Mouse (Mus musculus): ENCODE results near the gene Ermp1. TPM values are rescaled to one million over a fixed set of nuclear protein-coding genes. Genes with fewer than 3 reads are reported as not detected.

Gene Ermp1
- total RNA-seq, 2 experiments from 2014 or later, result 45.5 to 52.0 TPM

DNA sequence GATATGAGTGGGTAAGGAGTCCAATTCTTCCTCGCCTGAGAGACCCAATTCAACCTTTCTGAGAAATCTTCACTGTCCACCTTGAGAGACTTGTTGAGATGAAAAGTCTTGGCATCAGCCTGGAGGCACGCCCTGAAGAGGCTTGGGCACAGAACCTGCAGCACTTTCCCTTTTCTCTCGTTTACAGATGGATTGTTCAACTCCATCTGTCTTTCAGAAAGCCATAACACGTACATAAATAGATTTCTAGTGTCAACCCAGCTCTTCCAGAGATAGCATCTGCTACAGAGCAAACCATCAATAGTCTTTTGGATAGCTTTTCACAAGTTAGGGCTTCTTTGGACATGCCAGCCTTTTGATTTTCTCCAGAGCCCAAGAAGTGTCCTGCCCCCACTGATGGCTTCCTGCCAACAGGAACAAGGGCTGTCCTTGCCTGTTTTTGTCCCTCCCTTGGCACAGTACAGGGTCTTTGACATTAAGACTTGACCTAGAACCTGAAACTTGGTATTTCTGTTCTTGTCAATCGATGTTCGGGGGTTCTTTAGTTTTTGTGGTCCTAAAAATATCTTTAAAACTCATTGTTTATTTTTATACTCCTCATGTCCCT, 13.9 kb upstream of the Ermp1 start:
- peak in 1 of 2 experiments; percentile 24 for DNase-seq (ENCODE audit: low spot score in 2 of 2)

DNA sequence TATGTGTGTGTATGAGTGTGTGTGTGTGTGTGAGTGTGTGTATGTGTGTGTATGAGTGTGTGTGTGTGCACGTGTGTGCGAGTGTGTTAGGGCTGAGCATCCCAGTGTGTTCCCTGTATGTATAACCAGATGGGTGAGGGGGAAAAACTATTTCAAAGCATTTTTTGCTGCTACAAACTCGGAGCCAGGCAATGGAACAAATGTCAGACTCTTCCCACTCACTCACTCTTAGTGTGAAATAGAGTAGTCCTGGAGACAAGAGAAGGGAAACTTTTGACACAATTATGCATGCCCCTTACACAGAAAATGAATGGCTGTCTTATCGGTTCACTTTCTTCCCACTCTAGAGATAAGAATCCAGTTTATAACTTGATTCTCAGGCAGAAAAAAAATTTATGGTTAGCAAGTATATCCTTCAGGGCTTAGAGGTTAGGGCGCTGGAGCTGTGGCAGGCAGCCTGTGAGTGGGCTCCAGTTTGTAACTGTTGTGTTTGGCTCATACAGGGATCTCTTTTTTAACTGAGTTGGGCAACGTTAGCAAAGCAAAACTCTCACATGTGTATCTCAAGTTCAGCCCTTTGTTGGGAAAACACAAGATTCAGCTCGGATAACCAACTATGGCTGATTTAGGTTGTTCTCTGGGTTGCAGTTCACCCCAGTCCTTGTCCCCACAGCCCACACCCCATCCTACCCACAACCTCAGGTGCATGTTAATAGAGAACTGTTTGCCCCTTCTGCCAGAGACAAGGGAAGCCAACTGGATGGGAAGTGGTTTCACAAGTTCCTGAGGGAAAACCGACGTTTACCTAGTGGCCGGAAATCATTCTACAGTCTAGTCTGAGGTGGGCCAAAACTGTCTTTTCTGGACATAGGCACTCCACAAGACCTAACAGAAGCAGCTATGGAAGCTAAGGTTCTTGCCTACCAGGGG, 12.9 kb upstream of the Ermp1 start:
- DNase-seq (ENCODE audit: low spot score in 2 of 2), result no peak

GRCm38 (mm10) chr19:29659705-29660104, 11.5 kb upstream of the Ermp1 start:
- no peak for DNase-seq (ENCODE audit: low spot score in 2 of 2)

DNA sequence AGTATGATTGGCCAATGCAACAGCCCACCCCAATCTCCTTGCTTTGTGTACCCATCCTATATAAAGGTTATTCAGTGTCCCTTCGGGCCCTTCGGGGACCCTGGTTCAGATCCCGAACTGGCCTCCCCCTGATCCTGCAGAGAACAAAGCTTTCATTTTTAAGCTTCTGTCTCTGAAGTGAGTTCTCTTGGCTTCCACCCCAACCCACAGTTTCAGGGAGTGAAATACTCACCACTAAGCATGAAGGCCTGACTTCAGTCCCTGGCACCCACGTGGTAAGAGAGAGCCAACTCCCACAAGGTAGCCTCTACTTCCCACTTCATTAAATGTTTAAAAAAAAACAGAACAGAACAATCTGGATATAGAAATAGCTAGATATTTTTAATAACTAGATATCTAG, 10.6 kb upstream of the Ermp1 start:
- no peak for DNase-seq (ENCODE audit: low spot score in 2 of 2)

DNA sequence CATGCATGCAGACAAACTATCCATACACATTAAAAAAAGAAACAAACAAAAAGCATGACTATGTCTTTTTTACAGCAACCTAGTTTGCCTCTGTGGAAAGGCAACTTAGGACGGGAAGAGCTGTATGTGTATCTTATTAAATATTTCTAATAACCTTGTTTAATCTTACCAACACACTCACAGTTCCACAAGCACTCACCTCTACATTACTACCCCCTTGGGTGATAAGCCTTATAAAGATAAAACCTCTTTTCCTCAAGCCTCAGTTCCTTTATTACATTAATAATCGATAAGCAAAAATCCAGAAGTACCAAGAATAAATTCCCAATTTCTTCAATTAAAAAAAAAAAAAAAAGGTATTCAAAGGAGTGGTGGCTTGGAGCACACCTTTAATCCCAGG, 9.3 kb upstream of the Ermp1 start:
- no peak for DNase-seq (ENCODE audit: low spot score in 2 of 2)

DNA sequence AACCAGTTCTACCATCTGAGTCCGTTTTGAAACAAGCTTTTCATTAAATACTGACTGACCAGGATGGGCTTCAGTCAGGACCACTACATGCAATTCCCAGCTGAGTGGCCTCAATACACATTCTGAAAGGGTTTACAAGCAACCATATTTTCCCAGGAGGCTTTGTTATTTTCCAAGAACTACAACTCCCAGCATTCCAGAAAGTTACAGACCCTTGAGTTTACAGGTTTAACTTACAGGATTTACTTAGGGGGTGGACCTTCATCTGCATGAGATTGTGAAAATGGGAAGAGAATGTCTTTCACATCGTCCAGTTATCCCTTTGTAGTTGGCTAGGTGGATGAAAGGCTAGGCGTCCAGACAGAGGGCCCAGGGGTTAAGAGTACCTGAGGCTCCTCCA, 8.8 kb upstream of the Ermp1 start:
- DNase-seq (ENCODE audit: low spot score in 2 of 2), result no peak

- DNase-seq (ENCODE audit: low spot score in 2 of 2), result no peak
Observed at GRCm38 (mm10) chr19:29656620-29657019, 8.4 kb upstream of the Ermp1 start.

GRCm38 (mm10) chr19:29656029-29656428, 7.8 kb upstream of the Ermp1 start:
- DNase-seq (ENCODE audit: low spot score in 2 of 2), result no peak

DNA sequence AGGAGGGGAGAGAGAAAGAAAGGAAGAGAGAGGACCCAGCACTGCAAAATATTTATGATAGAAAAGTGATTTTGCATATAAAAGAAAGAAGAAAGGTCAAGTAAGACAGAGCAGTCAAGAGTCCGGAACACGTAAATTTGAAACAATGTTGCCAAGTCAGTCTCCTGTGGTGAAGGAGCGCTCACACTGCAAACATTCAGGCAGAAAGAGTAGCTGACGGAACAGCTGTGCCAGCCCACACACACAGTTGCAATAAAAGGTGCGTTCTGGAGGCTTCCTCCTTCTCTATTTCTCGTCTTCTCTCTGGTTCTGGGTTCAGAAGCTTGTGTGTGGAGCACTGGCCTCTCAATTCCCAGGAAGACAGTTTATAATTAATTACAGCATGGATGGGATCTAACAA, 6.9 kb upstream of the Ermp1 start:
- no peak for DNase-seq (ENCODE audit: low spot score in 2 of 2)

DNA sequence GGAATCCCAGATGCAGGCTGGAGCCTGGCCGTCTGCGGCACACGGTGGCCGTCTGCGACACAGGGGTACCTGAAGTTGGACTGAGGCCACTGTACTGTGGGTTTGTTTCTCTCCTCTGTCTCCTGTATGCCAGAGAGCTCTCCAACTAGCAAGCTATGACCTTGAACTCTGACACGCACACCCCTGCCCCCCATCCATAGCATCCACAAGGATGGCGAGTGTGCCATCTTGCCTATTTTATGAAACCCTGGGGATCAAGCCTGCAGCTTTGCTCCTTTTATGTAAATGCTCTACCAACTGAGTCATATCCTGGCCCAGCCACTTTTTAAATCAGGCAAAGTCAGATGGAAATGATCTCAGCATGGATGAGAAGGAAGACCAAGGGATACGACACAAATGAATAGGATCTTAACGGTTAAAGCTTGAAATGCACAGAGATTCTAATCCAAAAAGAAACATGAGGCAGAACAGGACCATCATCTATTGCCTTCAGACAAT, 5.6 kb upstream of the Ermp1 start:
- no peak for DNase-seq (ENCODE audit: low spot score in 2 of 2)

DNA sequence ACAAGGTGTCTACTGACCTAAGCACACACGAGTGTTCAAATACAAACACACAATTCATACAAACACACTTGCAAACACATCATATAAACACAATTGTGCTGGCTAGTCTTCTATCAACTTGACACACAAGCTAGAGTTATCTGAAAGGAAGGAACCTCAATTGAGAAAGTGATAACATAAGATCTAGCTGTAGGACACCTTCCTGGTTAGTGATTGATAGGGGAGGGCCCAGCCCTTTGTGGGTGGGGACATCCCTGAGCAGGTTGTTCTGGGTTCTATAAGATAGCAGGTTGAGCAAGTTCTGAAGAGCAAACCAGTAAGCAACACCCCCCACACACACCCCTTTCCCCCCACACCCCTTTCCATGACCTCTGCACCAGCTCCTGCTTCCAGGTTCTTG, 1.5 kb upstream of the Ermp1 start:
- DNase-seq (ENCODE audit: low spot score in 2 of 2), result no peak

DNA sequence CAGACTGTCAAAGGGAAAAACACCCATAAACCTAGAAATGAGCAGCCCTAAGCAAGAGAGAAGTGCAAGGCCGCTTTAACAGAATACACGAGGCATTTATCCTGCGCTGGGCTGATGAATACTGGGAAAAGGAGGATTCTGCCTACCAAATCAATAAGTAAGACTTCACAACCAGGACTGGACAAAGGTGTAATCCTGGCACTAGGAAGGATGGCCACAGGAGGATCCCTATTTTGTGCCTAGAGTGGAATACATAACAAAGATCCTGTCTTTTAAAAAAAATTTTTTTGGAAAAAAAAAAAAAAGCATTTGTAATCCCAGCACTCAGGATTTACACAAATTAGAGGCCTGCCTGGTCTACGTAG, 317 bp upstream of the Ermp1 start:
- DNase-seq (ENCODE audit: low spot score in 2 of 2), result no peak

- DNase-seq (ENCODE audit: low spot score in 2 of 2), result no peak
Observed at GRCm38 (mm10) chr19:29644747-29645146, 3.5 kb downstream of the Ermp1 start.

GRCm38 (mm10) chr19:29643194-29643922, 4.9 kb downstream of the Ermp1 start:
- no peak for DNase-seq (ENCODE audit: low spot score in 2 of 2)

DNA sequence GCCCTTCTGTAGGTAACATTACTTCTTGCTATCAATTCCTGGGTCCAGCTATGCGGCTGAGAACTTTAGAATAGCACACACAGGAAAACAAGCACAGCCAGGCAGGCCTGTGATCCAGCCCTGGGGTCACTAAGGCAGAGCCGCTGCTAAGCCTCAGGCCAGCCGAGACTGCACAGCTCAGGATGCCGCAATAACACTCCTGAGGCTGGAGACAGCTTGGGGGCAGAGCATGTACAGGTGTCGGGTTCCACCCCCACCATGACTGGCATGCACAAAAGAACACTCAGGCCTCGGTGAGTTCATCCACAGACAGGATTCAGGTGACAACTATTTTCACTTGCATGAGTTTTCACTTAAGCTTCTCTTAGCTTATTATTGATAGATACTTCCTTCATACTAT, 6.0 kb downstream of the Ermp1 start:
- no peak for DNase-seq (ENCODE audit: low spot score in 2 of 2)

DNA sequence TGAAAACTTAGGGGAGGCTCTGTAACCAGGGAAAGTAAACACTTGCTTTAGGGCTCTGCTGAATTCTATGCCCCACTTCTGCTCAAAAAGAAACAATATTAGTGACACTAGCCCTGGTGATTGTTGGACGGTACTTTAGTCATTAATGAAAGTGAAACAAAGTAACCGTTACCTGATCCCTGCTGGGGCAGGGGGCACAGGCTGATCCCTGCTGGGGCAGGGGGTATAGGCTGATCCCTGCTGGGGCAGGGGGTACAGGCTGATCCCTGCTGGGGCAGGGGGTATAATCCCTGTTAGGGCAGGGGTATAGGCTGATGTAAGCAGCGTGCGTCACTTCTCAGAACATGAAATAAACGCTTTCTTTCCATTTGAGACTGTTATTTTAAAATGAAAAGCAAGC, 6.7 kb downstream of the Ermp1 start:
- DNase-seq (ENCODE audit: low spot score in 2 of 2), result no peak

DNA sequence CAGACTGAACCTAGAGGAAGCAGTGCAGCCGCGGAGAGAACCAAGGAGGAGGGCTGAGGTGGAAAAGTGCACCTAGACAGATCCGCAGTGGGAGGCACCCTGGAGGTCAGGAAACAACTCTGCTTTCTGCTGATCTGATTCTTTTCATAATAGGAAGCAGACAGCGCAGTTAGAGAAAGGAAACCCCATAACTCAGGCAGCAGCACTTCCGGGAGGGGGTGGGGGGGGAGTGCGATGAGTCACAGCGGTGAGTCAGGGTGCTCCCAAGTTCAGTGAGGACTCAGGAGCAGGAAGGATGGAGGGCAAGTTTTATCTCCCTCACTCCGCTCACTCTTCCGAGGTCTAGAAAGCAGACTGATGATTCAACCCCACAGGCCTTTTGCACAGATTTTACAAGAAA, 7.2 kb downstream of the Ermp1 start:
- no peak for DNase-seq (ENCODE audit: low spot score in 2 of 2)

DNA sequence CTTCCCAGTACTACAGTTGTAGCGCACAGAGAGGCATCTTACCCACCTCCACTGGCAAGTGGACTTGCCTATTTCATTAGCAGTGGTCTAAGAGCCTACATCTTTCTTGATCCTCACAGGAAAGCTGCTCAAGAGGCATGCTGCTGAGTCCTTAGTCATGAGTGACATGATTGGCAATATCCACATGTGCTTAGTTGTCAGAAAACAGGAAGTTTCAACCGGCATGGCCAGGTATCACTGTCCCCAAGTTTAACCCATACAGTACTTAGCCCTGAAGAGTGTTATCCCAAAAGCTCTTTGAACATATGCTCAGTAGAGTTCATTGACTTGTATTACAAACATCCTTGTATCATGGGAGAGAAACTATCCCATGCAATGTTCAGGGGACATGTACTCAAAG, 36.1 kb downstream of the Ermp1 start:
- no peak for DNase-seq (ENCODE audit: low spot score in 2 of 2)

- no peak for DNase-seq (ENCODE audit: low spot score in 2 of 2)
Observed at GRCm38 (mm10) chr19:29610907-29611306, 37.3 kb downstream of the Ermp1 start.

- no peak for DNase-seq (ENCODE audit: low spot score in 2 of 2)
Observed at GRCm38 (mm10) chr19:29608212-29608611, 40.0 kb downstream of the Ermp1 start.

- no peak for DNase-seq (ENCODE audit: low spot score in 2 of 2)
Observed at GRCm38 (mm10) chr19:29607521-29607920, 40.7 kb downstream of the Ermp1 start.

GRCm38 (mm10) chr19:29604653-29605052, 43.6 kb downstream of the Ermp1 start:
- DNase-seq (ENCODE audit: low spot score in 2 of 2), result no peak
